ENCODE assay signal across 8 mouse cellular contexts in the genomic region with DNA sequence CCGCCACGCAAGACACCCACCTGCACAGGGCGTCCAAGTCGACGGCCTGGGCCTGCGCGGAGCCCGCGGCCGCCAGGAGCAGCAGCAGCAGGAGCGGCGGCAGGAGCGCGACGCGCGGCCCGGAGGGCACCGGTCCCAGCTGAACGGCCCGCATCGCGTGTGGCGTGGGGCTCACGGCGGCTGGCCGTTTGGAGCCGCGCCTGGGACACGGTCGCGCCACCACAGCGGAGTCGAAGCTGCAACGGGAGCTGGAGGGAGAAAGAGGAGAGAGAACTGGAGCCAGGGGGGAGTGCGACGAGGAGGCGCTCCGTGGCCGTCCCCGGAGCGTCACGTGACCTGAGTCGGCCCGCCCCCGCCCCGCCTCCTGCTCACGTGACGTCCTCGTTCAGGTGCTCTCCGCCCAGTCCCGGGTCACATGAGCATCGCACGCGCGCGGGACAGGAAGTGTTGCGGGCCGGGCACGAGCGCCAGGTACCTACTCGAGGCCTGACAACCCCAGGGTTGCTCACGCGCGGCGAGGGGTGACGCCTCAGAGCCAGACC. TPM values are rescaled to one million over a fixed set of nuclear protein-coding genes. Genes with fewer than 3 reads are reported as not detected.
DNase-seq lines count a peak whose midpoint lies in the region; ATAC-seq and TF ChIP-seq lines count a peak whose summit lies in the region.

Gene Igf2r (minus strand): TSS at position 285 of the 542 bp plus-strand sequence.

- H3K27ac ChIP-seq in MEL (ENCODE audit: control insufficient read depth, low read depth, low read length): peak within 1 kb of the TSS; percentile 13; the same call in 1 of the 2 replicates
- H3K27ac ChIP-seq in hindbrain, embryonic 11.5 days (ENCODE audit: low read depth, low read length): 0 out of 2 replicates have a peak within 1 kb of the TSS, but pooled peaks have one; percentile 21
- H3K27ac ChIP-seq in lung, postnatal 0 days (ENCODE audit: low read length): peak within 1 kb of the TSS; percentile 78

- H3K4me1 ChIP-seq in MEL (ENCODE audit: control insufficient read depth in 1 of 2, insufficient read depth in 2 of 2, low read length in 2 of 2): peaks cover 0 to 4% of the 10 kb centered on the region in 2 experiments; a peak in 1 of 4 replicates
- H3K4me1 ChIP-seq in hindbrain, embryonic 11.5 days (replicated peaks; ENCODE audit: control insufficient read depth, insufficient read depth, low read length): peaks cover 2% of the 10 kb centered on the region; the same call in 1 of the 2 replicates
- 0 out of 2 replicates have a peak, but pooled peaks cover 3% of the 10 kb centered on the region for H3K4me1 ChIP-seq in lung, postnatal 0 days (ENCODE audit: insufficient read depth, low read depth, low read length)

- TF ChIP-seq POLR2A in MEL (IDR thresholded peaks at IDR 0.05; ENCODE audit: control insufficient read depth in 1 of 2, insufficient read depth in 1 of 2, low read depth in 1 of 2, low read length in 2 of 2, poor library complexity in 1 of 2): peak in 1 of 2 experiments; percentile 57; a peak in 1 of 4 replicates

- peaks cover 11% of the 10 kb centered on the region for H3K79me2 ChIP-seq in MEL (ENCODE audit: control insufficient read depth, insufficient read depth, low read length, poor library complexity)

- no peak for TF ChIP-seq CTCF in MEL (IDR thresholded peaks at IDR 0.05 in 2 of 3, conservative IDR thresholded peaks at IDR 0.05 in 1 of 3; ENCODE audit: control insufficient read depth in 1 of 3, insufficient read depth in 1 of 3, low read depth in 2 of 3, low read length in 3 of 3, poor library complexity in 1 of 3, severe bottlenecking in 1 of 3)
- no peak for TF ChIP-seq CTCF in lung, postnatal 0 days (IDR thresholded peaks at IDR 0.05)

- 7% methylated on average over 48 of the region's 67 CpGs for WGBS in hindbrain, embryonic 11.5 days
- WGBS in lung, postnatal 0 days: 45% methylated on average over 56 of the region's 67 CpGs

- peak within 1 kb of the TSS; percentile 90 for H3K9ac ChIP-seq in MEL (ENCODE audit: control insufficient read depth, low read depth, low read length, poor library complexity, severe bottlenecking)
- peak within 1 kb of the TSS; percentile 79 for H3K9ac ChIP-seq in hindbrain, embryonic 11.5 days (ENCODE audit: low read depth, low read length)
- peak within 1 kb of the TSS; percentile 72 for H3K9ac ChIP-seq in lung, postnatal 0 days (replicated peaks; ENCODE audit: low read depth)

- H3K36me3 ChIP-seq in MEL (ENCODE audit: control insufficient read depth in 1 of 2, insufficient read depth in 2 of 2, low read length in 2 of 2): peaks cover 0 to 8% of the 10 kb centered on the region in 2 experiments; a peak in 1 of 4 replicates
- no peaks in the 10 kb centered on the region for H3K36me3 ChIP-seq in hindbrain, embryonic 11.5 days (ENCODE audit: control insufficient read depth, insufficient read depth, low read length)
- peaks cover 9% of the 10 kb centered on the region for H3K36me3 ChIP-seq in lung, postnatal 0 days (ENCODE audit: insufficient read depth, low read length)

- peaks cover 0 to 4% of the 10 kb centered on the region in 2 experiments; a peak in 3 of 4 replicates for H3K27me3 ChIP-seq in MEL (ENCODE audit: control insufficient read depth in 1 of 2, insufficient read depth in 2 of 2, low read length in 2 of 2)
- no peaks in the 10 kb centered on the region for H3K27me3 ChIP-seq in hindbrain, embryonic 11.5 days (ENCODE audit: control insufficient read depth, insufficient read depth, low read length)
- no peaks in the 10 kb centered on the region for H3K27me3 ChIP-seq in lung, postnatal 0 days (replicated peaks; ENCODE audit: insufficient read depth, low read length)

- TF ChIP-seq RAD21 in MEL (IDR thresholded peaks at IDR 0.05; ENCODE audit: low read depth, low read length): no peak

- H3K4me3 ChIP-seq in MEL (ENCODE audit: control insufficient read depth in 1 of 2, insufficient read depth in 1 of 2, low read depth in 2 of 2, low read length in 2 of 2): peak within 1 kb of the TSS; percentile 70 to 92
- peak within 1 kb of the TSS; percentile 87 for H3K4me3 ChIP-seq in hindbrain, embryonic 11.5 days (ENCODE audit: low read depth, low read length)
- H3K4me3 ChIP-seq in lung, postnatal 0 days (ENCODE audit: low read depth, low read length): peak within 1 kb of the TSS; percentile 65

- peak within 1 kb of the TSS; percentile 82 for H3K4me2 ChIP-seq in hindbrain, embryonic 11.5 days (replicated peaks; ENCODE audit: low read depth, low read length)
- peak within 1 kb of the TSS; percentile 59 for H3K4me2 ChIP-seq in lung, postnatal 0 days (replicated peaks; ENCODE audit: low read depth, low read length)

- no peak for TF ChIP-seq EP300 in MEL (IDR thresholded peaks at IDR 0.05; ENCODE audit: low read depth in 1 of 2, low read length in 2 of 2)
- no peak for TF ChIP-seq EP300 in lung, postnatal 0 days (IDR thresholded peaks at IDR 0.05)

- no peaks in the 10 kb centered on the region for H3K9me3 ChIP-seq in MEL (replicated peaks; ENCODE audit: insufficient read depth, low read length)
- no peaks in the 10 kb centered on the region for H3K9me3 ChIP-seq in hindbrain, embryonic 11.5 days (ENCODE audit: control insufficient read depth, low read length)
- H3K9me3 ChIP-seq in lung, postnatal 0 days (ENCODE audit: low read length): no peaks in the 10 kb centered on the region

- DNase-seq in MEL (ENCODE audit: low read depth, low spot score): peak; percentile 87
- DNase-seq in cerebellum, adult 9-10 months: peak; percentile 86
- peak; percentile 70 to 85 for DNase-seq in frontal cortex, adult 2 months (ENCODE audit: extremely low spot score in 1 of 2, low spot score in 1 of 2)
- DNase-seq in hindbrain, embryonic 11.5 days (ENCODE audit: low spot score): peak; percentile 93
- peak; percentile 71 to 82 for DNase-seq in layer of hippocampus, postnatal 10 days (ENCODE audit: low spot score in 2 of 2)
- DNase-seq in lung, postnatal 0 days (ENCODE audit: low spot score): peak; percentile 88
- peak; percentile 55 for DNase-seq in ovary, postnatal 14 days (ENCODE audit: low spot score)
- peak; percentile 77 to 81 for DNase-seq in thymus, postnatal 10 days (ENCODE audit: low spot score in 2 of 2)

- ATAC-seq in hindbrain, embryonic 11.5 days (ENCODE audit: low FRiP score): peak; percentile 96
- ATAC-seq in lung, postnatal 0 days: peak; percentile 90

TF ChIP-seq in MEL, 35 proteins besides CTCF, POLR2A, EP300 and RAD21:
- TF ChIP-seq POLR2AphosphoS2 (IDR thresholded peaks at IDR 0.05; ENCODE audit: low read length) (no peak), HCFC1 (IDR thresholded peaks at IDR 0.05; ENCODE audit: low read depth, low read length) (peak; percentile 46; the same call in 1 of the 2 replicates), BHLHE40 (IDR thresholded peaks at IDR 0.05; ENCODE audit: borderline replicate concordance, low read depth, low read length) (peak; percentile 72; the same call in 1 of the 2 replicates), USF1 (IDR thresholded peaks at IDR 0.05; ENCODE audit: low read depth, low read length) (peak; percentile 99), NELFE (IDR thresholded peaks at IDR 0.05; ENCODE audit: low read depth, low read length) (peak; percentile 62), ETS1 (IDR thresholded peaks at IDR 0.05; ENCODE audit: low read depth, low read length) (peak; percentile 14; the same call in 1 of the 2 replicates), MAX (IDR thresholded peaks at IDR 0.05; ENCODE audit: low read length) (peak; percentile 96), ZMIZ1 (IDR thresholded peaks at IDR 0.05; ENCODE audit: low read depth, low read length) (0 out of 2 replicates have a peak, but pooled peaks have one; percentile 39), MAZ (IDR thresholded peaks at IDR 0.05; ENCODE audit: low read depth, low read length) (0 out of 2 replicates have a peak, but pooled peaks have one; percentile 27), ELF1 (IDR thresholded peaks at IDR 0.05; ENCODE audit: low read depth, low read length) (peak; percentile 72), ZKSCAN1 (IDR thresholded peaks at IDR 0.05; ENCODE audit: low read depth, low read length) (no peak), GATA1 (IDR thresholded peaks at IDR 0.05; ENCODE audit: low read depth, low read length) (no peak), USF2 (IDR thresholded peaks at IDR 0.05; ENCODE audit: borderline replicate concordance in 1 of 2, insufficient read depth in 1 of 2, low read depth in 1 of 2, low read length in 2 of 2) (peak; percentile 87 to 97), TBP (IDR thresholded peaks at IDR 0.05; ENCODE audit: low read depth, low read length) (no peak), NRF1 (IDR thresholded peaks at IDR 0.05; ENCODE audit: insufficient read depth, low read depth, low read length, poor library complexity, severe bottlenecking) (peak; percentile 38; the same call in 1 of the 2 replicates), UBTF (IDR thresholded peaks at IDR 0.05; ENCODE audit: borderline replicate concordance, insufficient read depth, low read depth, low read length) (no peak), POLR2AphosphoS5 (IDR thresholded peaks at IDR 0.05; ENCODE audit: borderline replicate concordance, low read depth, low read length) (no peak), TCF12 (IDR thresholded peaks at IDR 0.05; ENCODE audit: low read depth, low read length) (peak; percentile 45)

RNA-seq across cellular contexts. Expression of gene Igf2r, which starts in this region (rescaled TPM):
- 18.0 and 18.8 TPM in 2 replicates for total RNA-seq in MEL (2012; rRNA removed)
- 10 to 100 TPM; 18.3 to 21.7 TPM for polyA plus RNA-seq in MEL (2012; ENCODE audit: insufficient read depth in 1 of 2, insufficient read length in 2 of 2, low read depth in 1 of 2, low replicate concordance in 2 of 2, missing spikeins in 1 of 2)
- 12.7 and 14.8 TPM in 2 replicates for polyA plus RNA-seq in frontal cortex, adult 2 months (2012; rRNA removed)
- polyA plus RNA-seq in hindbrain, embryonic 11.5 days (2014; fragmentation: Nextera tagmentation; extraction: Ambion mirVana): 16.9 and 18.7 TPM in 2 replicates
- total RNA-seq in layer of hippocampus, postnatal 10 days (2021): 10 to 100 TPM; 25.5 to 27.7 TPM
- 26.7 and 27.9 TPM in 2 replicates for polyA plus RNA-seq in lung, postnatal 0 days (2015; fragmentation: Nextera tagmentation; extraction: Ambion mirVana)

Comparison
In these comparisons a context has a peak if more than half of its experiments do, and no peak if none do; other contexts are left out.
1. Peak in every context shown above with its lines: DNase-seq, ATAC-seq, H3K4me3 ChIP-seq and H3K27ac ChIP-seq.
2. H3K27ac ChIP-seq: peak in every context shown above with its lines; median percentile 78 in lung, postnatal 0 days; 21 in hindbrain, embryonic 11.5 days; 13 in MEL.